Mouse (Mus musculus) myocyte (in vitro differentiated cells): ENCODE measurements around the gene Oosp1. TPM values are rescaled to one million over a fixed set of nuclear protein-coding genes. Genes with fewer than 3 reads are reported as not detected.

Source experiments
- H3K27me3 ChIP-seq: one replicate; pipeline ENCODE4 v1.6.1; 2011; ENCODE audit not compliant: control insufficient read depth, insufficient read depth, insufficient read length
- H3K36me3 ChIP-seq: one replicate; pipeline ENCODE4 v1.6.1; 2011; ENCODE audit not compliant: control insufficient read depth, insufficient read depth
- H3K4me2 ChIP-seq: one replicate; pipeline ENCODE4 v1.6.1; 2011; ENCODE audit warnings: low read depth, control low read depth
- H3K4me3 ChIP-seq: one replicate; pipeline ENCODE4 v1.5.1; 2011; ENCODE audit warnings: mild to moderate bottlenecking, control low read depth, moderate library complexity
- H3K79me2 ChIP-seq: one replicate; pipeline ENCODE4 v1.6.1; 2011; ENCODE audit not compliant: control insufficient read depth, insufficient read depth
- H3ac ChIP-seq: one replicate; pipeline ENCODE4 v1.6.1; 2011; ENCODE audit not compliant: control insufficient read depth, insufficient read length
- CEBPB ChIP-seq: IDR thresholded peaks from 2 replicates; pipeline ENCODE4 v1.6.1; 2011; ENCODE audit warnings: mild to moderate bottlenecking, moderate library complexity; ENCODE audit not compliant: poor library complexity, insufficient read depth, severe bottlenecking
- E2F4 ChIP-seq: IDR thresholded peaks from one replicate; pipeline ENCODE4 v1.6.1; 2011; ENCODE audit warnings: mild to moderate bottlenecking, control low read depth, moderate library complexity; ENCODE audit not compliant: insufficient read depth
- MAX ChIP-seq: IDR thresholded peaks from one replicate; pipeline ENCODE4 v1.6.1; 2011; ENCODE audit warnings: low read depth, mild to moderate bottlenecking, control low read depth
- MYOD1 ChIP-seq, 3 experiments: IDR thresholded peaks; one replicate each; pipeline ENCODE4 v1.6.1; 2011; ENCODE audit warnings: control low read depth in 2 of 3, low read depth in 2 of 3, mild to moderate bottlenecking in 2 of 3, moderate library complexity in 1 of 3; ENCODE audit not compliant: insufficient read length in 2 of 3, control insufficient read depth in 1 of 3
- MYOG ChIP-seq, 3 experiments: IDR thresholded peaks; one replicate each; pipeline ENCODE4 v1.6.1; 2011; ENCODE audit warnings: control low read depth in 2 of 3, low read depth in 2 of 3, mild to moderate bottlenecking in 2 of 3; ENCODE audit not compliant: insufficient read length in 2 of 3, control insufficient read depth in 1 of 3, insufficient read depth in 1 of 3
- POLR2A ChIP-seq: IDR thresholded peaks from one replicate; pipeline ENCODE4 v1.6.1; 2011; ENCODE audit warnings: low read depth, mild to moderate bottlenecking, control low read depth, moderate library complexity; ENCODE audit not compliant: insufficient read length
- POLR2AphosphoS2 ChIP-seq: IDR thresholded peaks from one replicate; pipeline ENCODE4 v1.6.1; 2011; ENCODE audit warnings: low read depth, control low read depth; ENCODE audit not compliant: insufficient read length
- REST ChIP-seq: IDR thresholded peaks from one replicate; pipeline ENCODE4 v1.6.1; 2011; ENCODE audit warnings: mild to moderate bottlenecking, control low read depth, moderate library complexity; ENCODE audit not compliant: insufficient read depth, insufficient read length
- SRF ChIP-seq: IDR thresholded peaks from one replicate; pipeline ENCODE4 v1.6.1; 2011; ENCODE audit warnings: low read depth; ENCODE audit not compliant: control insufficient read depth, insufficient read length
- TCF12 ChIP-seq: IDR thresholded peaks from one replicate; pipeline ENCODE4 v1.6.1; 2011; ENCODE audit warnings: mild to moderate bottlenecking, control low read depth; ENCODE audit not compliant: poor library complexity, insufficient read depth, severe bottlenecking
- TCF3 ChIP-seq: IDR thresholded peaks from one replicate; pipeline ENCODE4 v1.6.1; 2011; ENCODE audit warnings: low read depth, control low read depth; ENCODE audit not compliant: insufficient read length
- USF1 ChIP-seq: IDR thresholded peaks from one replicate; pipeline ENCODE4 v1.6.1; 2011; ENCODE audit warnings: low read depth, mild to moderate bottlenecking, control low read depth, moderate library complexity
- polyA plus RNA-seq: library from polyadenylated mRNA; unstranded; fragments of >200 nt; fragmentation: generic; extraction: Trizol; gene quantifications from one replicate; pipeline ENCODE4 v1.2.1, GENCODE M21; 2012; ENCODE audit warnings: missing spikeins

Gene Oosp1
- polyA plus RNA-seq, 1 experiment = not detected

DNA sequence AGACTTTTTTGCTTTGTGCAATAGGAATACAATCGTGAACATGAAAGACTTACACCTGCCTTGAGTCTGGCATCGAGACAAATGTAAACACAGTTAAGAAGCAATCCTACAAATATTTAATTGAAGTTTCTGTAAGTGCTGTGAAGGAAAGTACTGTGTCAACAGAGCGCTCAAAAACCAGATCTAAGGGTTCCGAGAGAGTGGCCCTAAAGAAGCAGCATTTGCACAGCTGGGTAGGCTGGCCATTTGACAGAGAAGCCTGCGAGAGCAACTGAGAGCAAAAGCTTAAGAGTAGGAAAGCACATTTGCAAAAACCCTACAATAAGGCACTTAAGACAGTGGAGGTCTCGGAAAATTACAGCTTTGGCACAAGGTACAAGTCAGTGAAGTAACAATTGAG is 33.3 kb upstream of the Oosp1 start:
- Histone ChIP-seq H3K27me3 (no peaks in the 10 kb centered on the region), H3K79me2 (no peaks in the 10 kb centered on the region), H3K36me3 (no peaks in the 10 kb centered on the region), H3K4me2 (no peak overlapping the region), H3ac (no peak overlapping the region), H3K4me3 (no peak overlapping the region)
- TF ChIP-seq POLR2A = no peak
- TF ChIP-seq SRF = no peak
- no peak for TF ChIP-seq E2F4
- TF ChIP-seq MYOG (IDR thresholded peaks at IDR 0.05; ENCODE audit: control insufficient read depth in 1 of 3, insufficient read depth in 1 of 3, insufficient read length in 2 of 3, low read depth in 2 of 3) = no peak
- TF ChIP-seq POLR2AphosphoS2 = no peak
- TF ChIP-seq REST = no peak
- no peak for TF ChIP-seq MAX
- TF ChIP-seq TCF12 = no peak
- TF ChIP-seq TCF3 = no peak
- TF ChIP-seq USF1 = no peak
- no peak for TF ChIP-seq MYOD1 (IDR thresholded peaks at IDR 0.05; ENCODE audit: control insufficient read depth in 1 of 3, insufficient read length in 2 of 3, low read depth in 2 of 3)
- TF ChIP-seq CEBPB = no peak

DNA sequence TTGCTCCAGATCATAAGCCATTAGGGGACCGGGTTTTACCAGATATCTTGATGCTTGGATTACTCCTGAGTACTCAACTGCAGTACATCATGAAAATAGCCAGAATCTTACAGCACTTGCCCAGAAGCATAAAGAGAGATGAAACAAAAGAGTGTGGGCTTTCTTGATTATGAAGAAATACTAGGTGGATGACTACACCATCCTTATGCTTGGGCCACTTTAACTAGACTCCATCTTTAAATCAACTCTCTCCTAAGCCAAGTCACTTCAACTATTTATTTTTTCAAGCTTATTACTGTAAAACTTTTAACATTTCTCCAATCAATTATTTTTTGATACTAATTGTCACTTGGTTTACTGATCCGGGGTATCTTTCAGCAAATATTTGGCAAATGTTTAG is 32.9 kb upstream of the Oosp1 start:
- Histone ChIP-seq H3K4me2 (no peak overlapping the region), H3K36me3 (no peaks in the 10 kb centered on the region), H3K4me3 (no peak overlapping the region), H3ac (no peak overlapping the region), H3K27me3 (no peaks in the 10 kb centered on the region), H3K79me2 (no peaks in the 10 kb centered on the region)
- TF ChIP-seq TCF12 (no peak), MYOG (IDR thresholded peaks at IDR 0.05; ENCODE audit: control insufficient read depth in 1 of 3, insufficient read depth in 1 of 3, insufficient read length in 2 of 3, low read depth in 2 of 3) (no peak), TCF3 (no peak), CEBPB (no peak), SRF (no peak), REST (no peak), POLR2AphosphoS2 (no peak), USF1 (no peak), POLR2A (no peak), MAX (no peak), E2F4 (no peak), MYOD1 (IDR thresholded peaks at IDR 0.05; ENCODE audit: control insufficient read depth in 1 of 3, insufficient read length in 2 of 3, low read depth in 2 of 3) (no peak)

DNA sequence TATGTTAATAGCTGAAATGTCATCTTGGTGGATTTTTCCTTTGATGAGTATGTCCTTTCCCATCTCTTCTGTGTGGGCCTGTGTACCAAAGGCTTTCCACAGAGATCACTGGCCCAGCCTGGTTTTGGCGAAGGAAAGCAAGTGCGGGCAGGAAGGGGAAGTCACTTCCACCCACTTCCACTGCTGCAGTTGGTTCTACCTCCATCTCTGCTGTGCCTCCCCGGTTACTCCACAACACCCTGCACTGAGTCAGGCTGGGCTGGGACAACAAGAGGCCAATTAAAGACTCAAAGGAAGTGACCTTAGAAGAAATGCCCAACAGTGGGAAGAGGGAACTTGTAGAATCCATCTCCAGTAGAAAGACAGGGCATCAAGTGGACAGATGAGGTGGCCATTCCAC is 29.1 kb upstream of the Oosp1 start:
- Histone ChIP-seq H3K79me2 (no peaks in the 10 kb centered on the region), H3K4me2 (no peak overlapping the region), H3ac (no peak overlapping the region), H3K27me3 (no peaks in the 10 kb centered on the region), H3K36me3 (no peaks in the 10 kb centered on the region), H3K4me3 (no peak overlapping the region)
- TF ChIP-seq REST (no peak), CEBPB (no peak), POLR2A (no peak), SRF (no peak), TCF12 (no peak), MAX (no peak), MYOG (IDR thresholded peaks at IDR 0.05; ENCODE audit: control insufficient read depth in 1 of 3, insufficient read depth in 1 of 3, insufficient read length in 2 of 3, low read depth in 2 of 3) (no peak), TCF3 (no peak), USF1 (no peak), MYOD1 (IDR thresholded peaks at IDR 0.05; ENCODE audit: control insufficient read depth in 1 of 3, insufficient read length in 2 of 3, low read depth in 2 of 3) (no peak), E2F4 (no peak), POLR2AphosphoS2 (no peak)

DNA sequence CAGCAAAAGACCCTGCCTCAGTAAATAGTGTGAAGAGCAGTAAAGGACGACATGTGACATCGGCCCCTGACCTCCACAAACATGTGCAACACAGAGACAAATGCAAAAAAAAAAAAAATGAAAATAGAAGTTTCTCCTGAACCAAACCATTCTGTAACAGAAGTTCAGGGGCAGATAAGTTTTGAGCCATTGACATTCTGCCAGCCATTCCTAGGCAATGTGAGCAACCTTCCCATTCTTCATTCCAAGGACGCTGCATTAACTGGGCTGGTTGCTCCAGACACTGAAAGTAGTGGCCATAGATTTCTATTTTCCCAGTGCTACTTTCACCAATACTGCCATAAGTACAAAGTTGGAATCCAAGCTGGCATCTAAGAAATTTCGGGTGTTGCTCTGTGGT is 21.5 kb upstream of the Oosp1 start:
- Histone ChIP-seq H3K79me2 (no peaks in the 10 kb centered on the region), H3K27me3 (no peaks in the 10 kb centered on the region), H3K4me2 (no peak overlapping the region), H3ac (no peak overlapping the region), H3K36me3 (no peaks in the 10 kb centered on the region), H3K4me3 (no peak overlapping the region)
- TF ChIP-seq MYOG (IDR thresholded peaks at IDR 0.05; ENCODE audit: control insufficient read depth in 1 of 3, insufficient read depth in 1 of 3, insufficient read length in 2 of 3, low read depth in 2 of 3) (no peak), REST (no peak), E2F4 (no peak), MYOD1 (IDR thresholded peaks at IDR 0.05; ENCODE audit: control insufficient read depth in 1 of 3, insufficient read length in 2 of 3, low read depth in 2 of 3) (no peak), CEBPB (no peak), TCF3 (no peak), USF1 (no peak), SRF (no peak), MAX (no peak), TCF12 (no peak)

DNA sequence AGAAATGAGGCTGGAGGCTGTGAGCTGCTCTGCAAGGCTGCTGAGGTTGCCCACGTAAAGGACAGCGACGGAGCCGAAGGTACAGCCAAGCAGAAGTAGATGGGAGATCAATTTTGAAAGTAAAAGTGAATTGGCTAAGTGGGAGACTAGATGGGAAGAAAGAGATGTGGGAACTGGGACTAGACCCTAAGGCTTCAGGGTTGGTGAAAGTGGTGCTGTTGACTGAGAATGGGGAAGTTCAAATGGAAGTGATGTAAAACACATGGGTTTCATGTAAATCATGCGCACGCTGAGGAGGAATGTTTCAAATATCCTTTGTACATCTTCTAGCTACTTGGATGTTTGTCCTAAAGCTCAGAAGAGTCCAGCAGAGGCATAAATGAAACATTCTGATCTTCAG is 7.4 kb upstream of the Oosp1 start:
- Histone ChIP-seq H3K36me3 (no peaks in the 10 kb centered on the region), H3ac (no peak overlapping the region), H3K4me3 (no peak overlapping the region), H3K4me2 (no peak overlapping the region), H3K79me2 (no peaks in the 10 kb centered on the region), H3K27me3 (no peaks in the 10 kb centered on the region)
- TF ChIP-seq TCF12 = no peak
- no peak for TF ChIP-seq MYOG (IDR thresholded peaks at IDR 0.05; ENCODE audit: control insufficient read depth in 1 of 3, insufficient read depth in 1 of 3, insufficient read length in 2 of 3, low read depth in 2 of 3)
- no peak for TF ChIP-seq TCF3
- TF ChIP-seq SRF = no peak
- no peak for TF ChIP-seq USF1
- TF ChIP-seq REST = no peak
- no peak for TF ChIP-seq MAX
- no peak for TF ChIP-seq CEBPB
- no peak for TF ChIP-seq POLR2AphosphoS2
- TF ChIP-seq E2F4 = no peak
